Mouse (Mus musculus) brain, embryonic 14.5 days (tissue): ENCODE results near the gene Olfr113.

ENCODE experiments used
- CTCF ChIP-seq: fragments of 200-500 bp; IDR thresholded peaks from 2 replicates; pipeline ENCODE4 v1.5.1; 2012; ENCODE audit warnings: inconsistent platforms, mild to moderate bottlenecking, moderate library complexity, borderline replicate concordance; ENCODE audit not compliant: insufficient read depth, insufficient read length; ENCODE audit errors: extremely low read depth
- POLR2A ChIP-seq: fragments of 200-500 bp; IDR thresholded peaks from 2 replicates; pipeline ENCODE4 v1.6.1; 2012; ENCODE audit warnings: mild to moderate bottlenecking, inconsistent platforms, borderline replicate concordance; ENCODE audit not compliant: poor library complexity, insufficient read depth, insufficient read length, severe bottlenecking; ENCODE audit errors: extremely low read depth

- TF ChIP-seq POLR2A, result no peak
- TF ChIP-seq CTCF, result no peak
Measured at GRCm38 (mm10) chr17:37558913-37559615, 18.4 kb downstream of the Olfr113 start.
